Mouse (Mus musculus) neural tube, embryonic 12.5 days (tissue): ENCODE measurements around the gene Myo3b. TPM values are rescaled to one million over a fixed set of nuclear protein-coding genes. Genes with fewer than 3 reads are reported as not detected.

Source experiments
- ATAC-seq: fragments of 200-750 bp; cut with Nextera tagmentation; 2 replicates; pipeline ENCODE4 v1.8.0; 2017; ENCODE audit warnings: low read depth, mild to moderate bottlenecking, moderate TSS enrichment, moderate library complexity; ENCODE audit not compliant: low FRiP score
- H3K27ac ChIP-seq: fragments of 300-500 bp; sonication (generic); 2 replicates; pipeline ENCODE4 v1.5.1; 2016
- H3K27me3 ChIP-seq: fragments of 300-500 bp; sonication (generic); replicated peaks from 2 replicates; pipeline ENCODE4 v1.6.1; 2016; ENCODE audit warnings: mild to moderate bottlenecking
- H3K36me3 ChIP-seq: fragments of 300-500 bp; sonication (generic); 2 replicates; pipeline ENCODE4 v1.6.1; 2016; ENCODE audit warnings: mild to moderate bottlenecking
- H3K4me1 ChIP-seq: fragments of 300-500 bp; sonication (generic); 2 replicates; pipeline ENCODE4 v1.6.1; 2016
- H3K4me2 ChIP-seq: fragments of 300-500 bp; sonication (generic); replicated peaks from 2 replicates; pipeline ENCODE4 v1.6.1; 2016; ENCODE audit warnings: mild to moderate bottlenecking
- H3K4me3 ChIP-seq: fragments of 300-500 bp; sonication (generic); 2 replicates; pipeline ENCODE4 v1.5.1; 2016
- H3K9ac ChIP-seq: fragments of 300-500 bp; sonication (generic); 2 replicates; pipeline ENCODE4 v1.6.1; 2016; ENCODE audit warnings: mild to moderate bottlenecking
- H3K9me3 ChIP-seq: fragments of 300-500 bp; sonication (generic); 2 replicates; pipeline ENCODE4 v1.6.1; 2016; ENCODE audit warnings: mild to moderate bottlenecking
- WGBS: fragments of 180-500 bp; shearing (Covaris S2); methylation state at CpG from one replicate; pipeline ENCODE4 v1.1.7; 2016; 5-methylcytosine and 5-hydroxymethylcytosine counted together
- polyA plus RNA-seq: library from polyadenylated mRNA; unstranded; fragments of >200 nt; fragmentation: Nextera tagmentation; extraction: Ambion mirVana; gene quantifications from 2 replicates; pipeline ENCODE4 v1.2.1, GENCODE M21; 2016

The Myo3b gene
- polyA plus RNA-seq, 1 experiment from 2014 or later, result 0.04 TPM

GRCm38 (mm10) chr2:70337869-70338268 lies 298.9 kb downstream of the Myo3b start:
- Histone ChIP-seq H3K27me3 (no peaks in the 10 kb centered on the region), H3K9me3 (no peaks in the 10 kb centered on the region)
- WGBS, result 69% methylated on average over 9 of the region's 9 CpGs

DNA sequence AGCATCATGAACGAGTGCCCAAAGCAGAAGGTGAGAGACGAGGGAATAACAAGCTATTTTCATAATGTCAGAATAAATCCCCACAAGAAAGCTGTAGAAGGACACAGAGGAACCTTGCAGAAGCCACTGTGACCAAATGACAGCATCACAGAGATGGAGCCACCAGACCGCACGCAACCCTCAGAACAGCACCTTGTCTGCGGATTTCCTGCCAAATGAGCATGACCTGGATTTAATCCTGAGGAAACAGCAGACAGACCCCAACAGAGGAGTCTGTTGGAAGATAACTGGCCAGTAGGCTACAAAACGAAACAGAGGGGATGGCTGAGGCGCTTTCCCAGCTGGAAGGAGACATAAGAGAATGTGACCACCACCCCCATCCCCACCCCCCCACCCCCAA lies 300.1 kb downstream of the Myo3b start:
- Histone ChIP-seq H3K36me3 (no peaks in the 10 kb centered on the region), H3K9me3 (no peaks in the 10 kb centered on the region), H3K27ac (no peak overlapping the region), H3K27me3 (no peaks in the 10 kb centered on the region), H3K4me1 (no peaks in the 10 kb centered on the region), H3K9ac (no peak overlapping the region), H3K4me2 (no peak overlapping the region), H3K4me3 (no peak overlapping the region)
- WGBS, result 83% methylated on average over 7 of the region's 7 CpGs
- ATAC-seq, result no peak

More at GRCm38 (mm10) chr2:70337869-70338268, 298.9 kb downstream of the Myo3b start:
- no peaks in the 10 kb centered on the region for H3K4me1 ChIP-seq
- ATAC-seq, result no peak
- H3K9ac ChIP-seq, result no peak overlapping the region
- H3K4me2 ChIP-seq, result no peak overlapping the region
- H3K4me3 ChIP-seq, result no peak overlapping the region
- no peak overlapping the region for H3K27ac ChIP-seq
- H3K36me3 ChIP-seq, result no peaks in the 10 kb centered on the region

- Histone ChIP-seq H3K4me3 (no peak overlapping the region), H3K9ac (no peak overlapping the region), H3K4me1 (no peaks in the 10 kb centered on the region), H3K27ac (no peak overlapping the region), H3K36me3 (no peaks in the 10 kb centered on the region), H3K9me3 (no peaks in the 10 kb centered on the region), H3K27me3 (no peaks in the 10 kb centered on the region), H3K4me2 (no peak overlapping the region)
- no peak for ATAC-seq
- 85% methylated on average over 6 of the region's 6 CpGs for WGBS
These were observed 300.6 kb downstream of the Myo3b start for GRCm38 (mm10) chr2:70339501-70339900.

DNA sequence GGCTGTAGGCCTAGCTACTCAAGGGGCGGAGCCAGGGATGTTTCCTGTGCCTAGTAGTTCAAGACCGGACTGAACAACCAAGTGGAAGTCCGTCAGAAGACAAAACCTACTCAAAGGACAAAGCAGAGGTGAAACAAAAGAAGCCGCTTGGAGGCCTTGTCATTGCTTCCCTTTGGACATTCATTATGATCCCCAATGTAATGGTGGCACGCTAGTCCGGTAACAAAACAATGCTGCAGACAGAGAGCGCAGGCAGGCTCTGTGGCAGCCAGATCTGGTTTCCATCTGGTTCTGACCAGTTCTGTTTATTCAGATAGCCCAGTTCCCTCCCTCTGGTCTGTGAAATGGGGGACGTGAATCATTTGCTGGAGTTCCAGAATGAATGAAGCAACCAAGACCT lies 301.3 kb downstream of the Myo3b start:
- no peak overlapping the region for H3K27ac ChIP-seq
- 83% methylated on average over 8 of the region's 8 CpGs for WGBS
- no peaks in the 10 kb centered on the region for H3K9me3 ChIP-seq
- ATAC-seq, result no peak
- no peak overlapping the region for H3K9ac ChIP-seq
- no peak overlapping the region for H3K4me3 ChIP-seq
- H3K4me1 ChIP-seq, result no peaks in the 10 kb centered on the region
- H3K36me3 ChIP-seq, result no peaks in the 10 kb centered on the region
- no peak overlapping the region for H3K4me2 ChIP-seq
- H3K27me3 ChIP-seq, result no peaks in the 10 kb centered on the region

- no peak for ATAC-seq
- no peaks in the 10 kb centered on the region for H3K36me3 ChIP-seq
- no peak overlapping the region for H3K27ac ChIP-seq
- no peaks in the 10 kb centered on the region for H3K9me3 ChIP-seq
- H3K4me1 ChIP-seq, result no peaks in the 10 kb centered on the region
- H3K4me2 ChIP-seq, result no peak overlapping the region
- no peaks in the 10 kb centered on the region for H3K27me3 ChIP-seq
- H3K4me3 ChIP-seq, result no peak overlapping the region
- no peak overlapping the region for H3K9ac ChIP-seq
- 81% methylated on average over 8 of the region's 8 CpGs for WGBS
These were observed 306.2 kb downstream of the Myo3b start for GRCm38 (mm10) chr2:70345126-70345525.

GRCm38 (mm10) chr2:70347511-70347910 lies 308.6 kb downstream of the Myo3b start:
- no peak for ATAC-seq

DNA sequence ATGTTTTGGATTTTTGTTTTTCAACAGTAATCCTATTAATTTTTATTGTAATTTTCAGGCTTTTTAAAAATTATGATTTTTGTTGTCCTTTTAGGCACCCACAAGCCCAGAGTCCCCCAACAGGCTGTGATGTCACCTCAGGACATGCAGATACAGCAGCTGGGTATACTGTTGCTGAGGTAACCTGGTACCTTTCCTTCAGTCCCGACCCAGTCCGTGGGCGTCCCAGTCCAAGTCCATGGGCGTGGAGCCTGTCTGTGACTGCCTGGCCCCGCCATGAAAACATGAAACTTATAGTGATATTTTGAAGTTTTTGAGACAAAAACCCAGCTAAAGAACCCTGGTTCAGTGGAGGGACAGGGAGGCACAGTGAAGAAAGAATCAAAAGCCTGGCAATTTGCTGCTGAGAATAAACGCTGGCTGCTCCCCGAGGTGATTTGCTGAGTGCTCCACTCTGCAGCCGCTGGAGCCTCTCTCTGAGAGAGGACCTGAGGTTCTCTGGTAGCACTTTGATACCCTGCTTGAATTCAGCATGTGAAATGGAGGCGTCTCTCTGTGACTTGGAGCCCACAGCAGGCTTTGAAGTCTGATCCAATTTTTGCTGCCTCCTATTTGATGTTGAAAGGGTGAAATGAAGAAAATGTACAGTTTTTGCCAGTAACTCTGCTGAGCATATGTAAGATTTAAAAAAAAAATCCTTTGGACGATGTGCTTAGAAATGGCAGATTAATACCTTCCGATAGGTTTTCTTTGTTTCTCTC lies 310.0 kb downstream of the Myo3b start:
- H3K4me1 ChIP-seq, result no peaks in the 10 kb centered on the region
- 62% methylated on average over 11 of the region's 11 CpGs for WGBS

More at GRCm38 (mm10) chr2:70347511-70347910, 308.6 kb downstream of the Myo3b start:
- WGBS, result 42% methylated on average over 1 of the region's 1 CpGs
- Histone ChIP-seq H3K27ac (no peak overlapping the region), H3K4me1 (no peaks in the 10 kb centered on the region), H3K36me3 (no peaks in the 10 kb centered on the region), H3K4me2 (no peak overlapping the region), H3K27me3 (no peaks in the 10 kb centered on the region), H3K9me3 (no peaks in the 10 kb centered on the region), H3K4me3 (no peak overlapping the region), H3K9ac (no peak overlapping the region)

DNA sequence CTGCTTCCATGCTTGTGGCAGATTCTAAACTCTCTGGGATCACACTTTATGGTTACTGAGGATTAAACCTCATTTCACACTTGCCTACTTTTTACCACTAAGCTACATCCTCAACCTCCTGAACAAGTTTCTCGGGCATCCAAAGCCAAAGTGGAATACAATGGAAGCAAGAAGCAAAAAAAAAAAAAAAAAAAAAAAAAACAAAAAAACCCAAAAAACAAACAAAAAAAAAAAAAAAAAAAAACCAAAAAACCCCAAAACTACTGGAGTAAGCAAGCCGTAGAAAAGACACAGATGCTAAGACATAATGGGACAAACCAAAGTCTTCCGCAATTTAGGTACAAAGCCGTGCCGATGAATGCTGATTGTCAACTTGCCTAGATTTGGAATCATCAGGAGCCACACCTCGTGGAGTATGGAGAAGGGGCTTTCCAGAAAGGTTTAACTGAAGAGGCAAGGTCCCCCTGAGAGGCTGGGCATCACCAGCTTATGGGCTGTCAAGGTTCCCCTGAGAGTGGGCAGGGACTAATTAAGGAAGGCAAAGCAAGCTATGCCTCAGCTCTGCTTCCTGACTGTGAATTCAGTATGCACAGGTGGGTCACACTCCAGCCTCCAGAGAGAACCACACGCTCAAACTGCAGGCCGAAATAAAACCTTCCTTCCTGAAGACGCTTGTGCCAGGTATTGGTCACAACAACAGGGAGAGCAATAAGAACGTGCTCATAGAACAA lies 313.7 kb downstream of the Myo3b start:
- H3K36me3 ChIP-seq, result no peaks in the 10 kb centered on the region
- no peak overlapping the region for H3K27ac ChIP-seq
- ATAC-seq, result no peak
- H3K9me3 ChIP-seq, result 0 out of 2 replicates have a peak, but pooled peaks cover 3% of the 10 kb centered on the region
- no peaks in the 10 kb centered on the region for H3K27me3 ChIP-seq
- H3K9ac ChIP-seq, result no peak overlapping the region
- H3K4me1 ChIP-seq, result no peaks in the 10 kb centered on the region
- 82% methylated on average over 10 of the region's 10 CpGs for WGBS
- no peak overlapping the region for H3K4me3 ChIP-seq
- no peak overlapping the region for H3K4me2 ChIP-seq

More for the DNA sequence above, 310.0 kb downstream of the Myo3b start:
- Histone ChIP-seq H3K9ac (no peak overlapping the region), H3K27ac (no peak overlapping the region), H3K36me3 (no peaks in the 10 kb centered on the region), H3K4me3 (no peak overlapping the region), H3K4me2 (no peak overlapping the region), H3K27me3 (no peaks in the 10 kb centered on the region), H3K9me3 (no peaks in the 10 kb centered on the region)
- no peak for ATAC-seq

- Histone ChIP-seq H3K4me1 (no peaks in the 10 kb centered on the region), H3K9ac (no peak overlapping the region), H3K27me3 (no peaks in the 10 kb centered on the region), H3K4me3 (no peak overlapping the region), H3K4me2 (no peak overlapping the region), H3K27ac (no peak overlapping the region), H3K36me3 (no peaks in the 10 kb centered on the region), H3K9me3 (0 out of 2 replicates have a peak, but pooled peaks cover 3% of the 10 kb centered on the region)
- ATAC-seq, result no peak
- 90% methylated on average over 4 of the region's 4 CpGs for WGBS
These were observed 315.1 kb downstream of the Myo3b start for GRCm38 (mm10) chr2:70354056-70354455.

GRCm38 (mm10) chr2:70355026-70355425 lies 316.1 kb downstream of the Myo3b start:
- ATAC-seq, result no peak
- WGBS, result 83% methylated on average over 2 of the region's 2 CpGs
- Histone ChIP-seq H3K27me3 (no peaks in the 10 kb centered on the region), H3K4me3 (no peak overlapping the region), H3K36me3 (no peaks in the 10 kb centered on the region), H3K27ac (no peak overlapping the region), H3K4me1 (no peaks in the 10 kb centered on the region), H3K9ac (no peak overlapping the region), H3K9me3 (0 out of 2 replicates have a peak, but pooled peaks cover 3% of the 10 kb centered on the region), H3K4me2 (no peak overlapping the region)

DNA sequence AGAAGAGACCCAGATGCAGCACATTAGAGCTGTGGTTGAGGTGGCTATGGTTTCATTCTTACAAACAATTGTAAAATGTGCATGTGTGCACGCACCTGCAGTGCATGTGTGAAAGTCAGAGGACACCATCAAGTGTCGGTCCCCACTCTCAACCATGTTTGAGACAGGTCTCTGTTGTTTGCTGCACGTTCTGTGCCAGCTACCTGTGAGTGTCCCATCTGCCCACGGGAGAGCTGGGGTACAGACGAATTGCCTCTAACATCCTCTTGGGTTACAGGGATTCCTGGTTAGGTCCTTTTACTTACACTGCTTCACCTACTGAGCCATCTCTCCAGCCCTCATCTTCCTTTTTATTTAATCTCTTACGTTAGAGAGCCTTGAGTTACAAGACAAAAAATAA lies 330.5 kb downstream of the Myo3b start:
- ATAC-seq, result no peak
- 89% methylated on average over 6 of the region's 6 CpGs for WGBS

GRCm38 (mm10) chr2:70379341-70379740 lies 340.4 kb downstream of the Myo3b start:
- H3K4me3 ChIP-seq, result no peak overlapping the region
- H3K27ac ChIP-seq, result no peak overlapping the region
- H3K36me3 ChIP-seq, result no peaks in the 10 kb centered on the region
- no peak for ATAC-seq
- no peaks in the 10 kb centered on the region for H3K9me3 ChIP-seq
- H3K27me3 ChIP-seq, result no peaks in the 10 kb centered on the region
- no peak overlapping the region for H3K9ac ChIP-seq
- no peak overlapping the region for H3K4me2 ChIP-seq
- WGBS, result 69% methylated on average over 6 of the region's 6 CpGs
- H3K4me1 ChIP-seq, result no peaks in the 10 kb centered on the region

More for the DNA sequence above, 330.5 kb downstream of the Myo3b start:
- Histone ChIP-seq H3K4me1 (no peaks in the 10 kb centered on the region; the same call in 1 of the 2 replicates), H3K27me3 (no peaks in the 10 kb centered on the region), H3K9me3 (no peaks in the 10 kb centered on the region), H3K4me3 (no peak overlapping the region), H3K9ac (no peak overlapping the region), H3K27ac (no peak overlapping the region), H3K4me2 (no peak overlapping the region), H3K36me3 (no peaks in the 10 kb centered on the region)
